Mouse (Mus musculus) hindbrain, embryonic 16.5 days (tissue): ENCODE measurements around the gene Nfia. TPM values are rescaled to one million over a fixed set of nuclear protein-coding genes. Genes with fewer than 3 reads are reported as not detected.

ENCODE experiments used
- ATAC-seq: fragments of 200-750 bp; cut with Nextera tagmentation; 2 replicates; pipeline ENCODE4 v1.8.0; 2017; ENCODE audit warnings: moderate TSS enrichment, moderate library complexity
- H3K27ac ChIP-seq: fragments of 300-500 bp; sonication (generic); 2 replicates; pipeline ENCODE4 v1.5.1; 2014; ENCODE audit warnings: low read depth, mild to moderate bottlenecking, control low read depth, low read length, moderate library complexity
- H3K27me3 ChIP-seq: fragments of 300-500 bp; sonication (generic); replicated peaks from 2 replicates; pipeline ENCODE4 v1.6.1; 2014; ENCODE audit warnings: low read length; ENCODE audit not compliant: control insufficient read depth, insufficient read depth
- H3K36me3 ChIP-seq: fragments of 300-500 bp; sonication (generic); 2 replicates; pipeline ENCODE4 v1.6.1; 2014; ENCODE audit warnings: mild to moderate bottlenecking, low read length, moderate library complexity, mixed read lengths; ENCODE audit not compliant: control insufficient read depth, insufficient read depth
- H3K4me1 ChIP-seq: fragments of 300-500 bp; sonication (generic); 2 replicates; pipeline ENCODE4 v1.6.1; 2014; ENCODE audit warnings: low read depth, low read length; ENCODE audit not compliant: control insufficient read depth, insufficient read depth
- H3K4me2 ChIP-seq: fragments of 300-500 bp; sonication (generic); 2 replicates; pipeline ENCODE4 v1.6.1; 2014; ENCODE audit warnings: mild to moderate bottlenecking, low read length, control low read depth, moderate library complexity
- H3K4me3 ChIP-seq: fragments of 300-500 bp; sonication (generic); 2 replicates; pipeline ENCODE4 v1.5.1; 2014; ENCODE audit warnings: mild to moderate bottlenecking, low read length, control low read depth, moderate library complexity
- H3K9ac ChIP-seq: fragments of 300-500 bp; sonication (generic); 2 replicates; pipeline ENCODE4 v1.6.1; 2014; ENCODE audit warnings: low read depth, mild to moderate bottlenecking, control low read depth, low read length, moderate library complexity
- H3K9me3 ChIP-seq: fragments of 300-500 bp; sonication (generic); 2 replicates; pipeline ENCODE4 v1.6.1; 2014; ENCODE audit warnings: mild to moderate bottlenecking, low read length, moderate library complexity; ENCODE audit not compliant: control insufficient read depth
- WGBS: fragments of 180-500 bp; shearing (Covaris S2); extraction: QIAGEN DNeasy Blood & Tissue Kit; methylation state at CpG from one replicate; pipeline ENCODE4 v1.1.7; 2014; 5-methylcytosine and 5-hydroxymethylcytosine counted together
- polyA plus RNA-seq: library from polyadenylated mRNA; unstranded; fragments of >200 nt; fragmentation: Nextera tagmentation; extraction: Ambion mirVana; gene quantifications from 2 replicates; pipeline ENCODE4 v1.2.1, GENCODE M21; 2015

Gene Nfia
- polyA plus RNA-seq, 1 experiment from 2014 or later, result 38.4 TPM

DNA sequence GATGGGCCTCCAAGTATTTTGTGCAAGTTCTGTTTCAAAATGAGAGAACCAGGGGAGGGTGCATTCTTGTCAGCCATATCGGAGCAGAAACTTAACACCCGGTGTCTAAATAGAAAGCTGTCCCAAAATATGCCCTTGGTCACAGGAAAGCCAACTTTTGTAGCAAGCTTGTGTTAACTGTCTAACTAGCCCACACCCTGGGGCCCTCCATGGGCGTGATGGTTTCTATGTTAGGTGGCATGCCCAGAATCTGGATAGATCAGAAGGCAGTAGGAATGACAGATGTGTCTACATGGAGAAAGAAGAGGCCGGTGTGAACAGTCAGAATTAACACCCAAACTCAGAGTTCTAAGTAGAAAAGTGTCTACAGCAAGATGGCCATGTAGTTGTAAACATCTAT is 282.5 kb downstream of the Nfia start:
- H3K4me1 ChIP-seq, result peaks cover 4% of the 10 kb centered on the region
- no peaks in the 10 kb centered on the region for H3K27me3 ChIP-seq
- H3K27ac ChIP-seq, result no peak overlapping the region
- no peak overlapping the region for H3K4me3 ChIP-seq
- no peaks in the 10 kb centered on the region; the same call in 1 of the 2 replicates for H3K9me3 ChIP-seq
- no peaks in the 10 kb centered on the region for H3K36me3 ChIP-seq
- H3K4me2 ChIP-seq, result no peak overlapping the region
- 91% methylated on average over 4 of the region's 4 CpGs for WGBS
- H3K9ac ChIP-seq, result no peak overlapping the region
- no peak for ATAC-seq

DNA sequence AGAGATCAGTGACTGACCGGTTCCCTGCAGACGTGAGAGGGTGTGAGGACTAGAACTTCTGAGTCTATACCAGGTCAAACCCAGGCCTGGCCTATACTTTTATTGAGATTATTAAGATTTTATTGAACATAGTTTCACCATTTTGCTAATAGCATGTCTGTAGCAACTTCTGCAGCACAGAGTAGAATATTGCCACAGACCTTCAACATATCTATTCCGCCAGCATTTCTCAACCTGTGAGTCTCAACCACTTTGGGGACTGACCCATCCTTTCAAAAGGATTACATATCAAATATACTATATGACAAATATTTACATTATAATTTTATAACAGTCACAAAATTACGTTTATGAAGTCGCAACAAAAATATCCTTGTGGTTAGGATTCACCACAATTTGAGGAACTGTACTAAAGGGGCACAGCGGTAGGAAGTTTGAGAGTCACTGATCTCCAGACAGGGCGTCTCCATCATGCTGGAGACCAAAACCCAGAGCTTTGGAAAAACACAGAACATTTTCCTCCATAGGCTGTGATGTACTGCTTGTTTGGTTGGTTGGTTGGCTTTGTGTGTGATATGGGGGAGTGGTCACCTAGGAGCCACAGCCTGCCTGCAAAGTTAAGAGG is 284.0 kb downstream of the Nfia start:
- H3K36me3 ChIP-seq, result no peaks in the 10 kb centered on the region
- no peak for ATAC-seq
- H3K9ac ChIP-seq, result no peak overlapping the region
- H3K4me2 ChIP-seq, result no peak overlapping the region
- H3K27ac ChIP-seq, result no peak overlapping the region
- 90% methylated on average over 7 of the region's 7 CpGs for WGBS
- no peaks in the 10 kb centered on the region for H3K27me3 ChIP-seq
- no peaks in the 10 kb centered on the region for H3K4me1 ChIP-seq
- H3K9me3 ChIP-seq, result no peaks in the 10 kb centered on the region; the same call in 1 of the 2 replicates
- H3K4me3 ChIP-seq, result no peak overlapping the region

DNA sequence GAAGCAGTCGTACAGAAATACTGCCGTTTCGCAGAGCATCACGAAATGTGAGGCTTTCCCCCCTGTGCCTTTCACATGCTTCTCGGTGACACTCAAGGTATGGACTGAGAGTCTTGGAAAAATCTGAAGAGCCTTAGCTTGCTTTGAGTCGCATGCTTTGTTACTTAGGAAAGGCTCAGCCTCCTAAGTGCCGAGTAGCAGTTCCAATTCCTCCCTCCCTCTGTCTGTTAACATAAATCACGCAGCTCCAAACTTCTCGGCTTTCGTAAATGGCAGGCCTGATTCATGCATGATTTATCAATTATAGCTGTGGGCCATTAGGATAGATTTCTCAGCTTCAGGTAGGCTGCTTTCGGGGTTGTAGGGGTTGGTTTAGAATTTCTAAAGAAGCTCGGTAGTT is 284.7 kb downstream of the Nfia start:
- Histone ChIP-seq H3K4me2 (no peak overlapping the region), H3K9ac (no peak overlapping the region), H3K4me1 (no peaks in the 10 kb centered on the region), H3K27ac (no peak overlapping the region), H3K27me3 (no peaks in the 10 kb centered on the region), H3K4me3 (no peak overlapping the region), H3K36me3 (no peaks in the 10 kb centered on the region), H3K9me3 (no peaks in the 10 kb centered on the region; the same call in 1 of the 2 replicates)
- 76% methylated on average over 12 of the region's 12 CpGs for WGBS
- ATAC-seq, result no peak

DNA sequence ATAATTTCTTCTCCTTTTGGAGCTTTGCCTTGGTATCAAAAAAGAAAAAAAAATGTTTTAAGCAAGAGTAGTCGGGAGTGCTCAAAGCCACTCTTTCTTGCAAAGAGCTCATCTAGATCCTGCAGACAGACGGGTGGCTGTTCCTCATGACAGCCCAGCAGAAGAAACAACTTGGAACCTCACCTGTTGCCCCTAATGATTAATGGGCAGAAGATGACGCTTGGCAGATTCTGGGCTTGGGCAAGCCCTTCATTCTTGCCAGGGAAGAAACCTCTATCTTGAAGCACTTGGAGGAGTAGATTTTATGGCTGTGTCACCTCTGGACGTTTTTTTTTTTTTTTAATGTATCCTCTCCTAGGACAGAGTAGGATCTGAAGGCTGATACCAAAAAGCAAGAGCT is 285.2 kb downstream of the Nfia start:
- Histone ChIP-seq H3K4me2 (no peak overlapping the region), H3K9ac (no peak overlapping the region), H3K27me3 (no peaks in the 10 kb centered on the region), H3K36me3 (no peaks in the 10 kb centered on the region), H3K9me3 (no peaks in the 10 kb centered on the region; the same call in 1 of the 2 replicates), H3K4me3 (no peak overlapping the region), H3K27ac (no peak overlapping the region), H3K4me1 (no peaks in the 10 kb centered on the region)
- 73% methylated on average over 4 of the region's 4 CpGs for WGBS
- ATAC-seq, result no peak

DNA sequence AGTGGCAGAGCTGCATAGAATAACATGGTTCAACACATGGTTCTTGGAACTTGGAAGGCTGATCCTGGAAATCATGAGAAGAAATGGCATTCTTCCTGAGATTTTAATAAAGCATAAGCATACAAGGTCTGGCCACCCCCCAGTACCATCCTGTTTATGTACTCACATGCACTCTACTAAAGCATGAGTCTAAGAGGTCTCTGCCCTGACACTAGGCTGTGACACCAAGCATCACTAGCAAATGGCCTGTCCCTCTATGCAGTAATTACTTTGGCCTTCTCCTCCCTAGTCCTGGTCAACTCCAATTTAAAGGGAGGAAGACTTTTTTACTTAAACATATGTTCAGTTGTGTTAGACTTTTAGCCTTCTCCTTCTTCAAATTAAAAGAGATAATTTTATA is 285.6 kb downstream of the Nfia start:
- H3K4me1 ChIP-seq, result no peaks in the 10 kb centered on the region
- no peak overlapping the region for H3K27ac ChIP-seq
- no peak for ATAC-seq
- H3K4me3 ChIP-seq, result no peak overlapping the region
- H3K9ac ChIP-seq, result no peak overlapping the region
- no peaks in the 10 kb centered on the region; the same call in 1 of the 2 replicates for H3K9me3 ChIP-seq
- H3K36me3 ChIP-seq, result no peaks in the 10 kb centered on the region
- no peaks in the 10 kb centered on the region for H3K27me3 ChIP-seq
- no peak overlapping the region for H3K4me2 ChIP-seq

DNA sequence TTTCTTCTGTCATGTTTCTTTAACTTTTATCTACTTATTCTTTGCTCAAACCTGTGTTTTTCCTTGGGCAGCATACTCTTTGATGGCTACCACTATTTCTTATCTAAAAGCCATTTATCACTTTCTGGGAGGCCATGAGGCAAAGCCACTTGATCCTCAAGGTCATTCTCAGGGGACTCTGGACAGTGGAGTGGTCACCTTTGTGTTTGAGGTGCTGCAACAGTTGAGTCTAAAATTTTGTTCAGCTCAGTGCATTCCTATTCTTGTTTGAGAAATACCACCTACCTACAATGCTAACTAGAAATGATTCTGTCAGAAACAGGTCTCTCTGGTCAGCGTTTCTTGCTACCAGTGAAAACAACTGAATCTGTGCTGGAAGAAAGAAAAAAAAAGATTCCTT is 288.1 kb downstream of the Nfia start:
- no peak overlapping the region for H3K27ac ChIP-seq
- no peak overlapping the region for H3K4me2 ChIP-seq
- H3K4me1 ChIP-seq, result no peaks in the 10 kb centered on the region
- H3K4me3 ChIP-seq, result no peak overlapping the region
- no peak for ATAC-seq
- no peaks in the 10 kb centered on the region for H3K36me3 ChIP-seq
- no peaks in the 10 kb centered on the region for H3K27me3 ChIP-seq
- 50% methylated on average over 1 of the region's 1 CpGs for WGBS
- H3K9me3 ChIP-seq, result no peaks in the 10 kb centered on the region
- no peak overlapping the region for H3K9ac ChIP-seq

DNA sequence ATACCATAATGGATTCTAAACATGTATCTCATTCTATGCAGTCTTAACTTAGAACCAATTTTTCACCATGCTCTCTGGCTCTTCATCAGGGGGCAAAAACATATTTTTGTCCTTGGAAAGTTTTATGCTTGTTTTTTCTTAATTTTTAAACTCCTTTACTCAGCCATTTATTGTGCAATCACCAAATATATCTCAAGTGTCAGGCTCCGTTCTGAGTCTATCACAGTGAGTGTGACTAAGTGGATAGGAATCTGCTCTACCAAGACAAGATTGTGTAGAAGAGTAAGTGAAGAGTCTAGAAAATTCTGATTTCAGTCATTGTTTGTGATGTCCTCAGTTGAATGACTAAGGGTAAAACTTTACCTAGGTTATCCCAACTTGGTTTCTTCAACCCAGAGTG is 288.6 kb downstream of the Nfia start:
- H3K9ac ChIP-seq, result no peak overlapping the region
- no peak overlapping the region for H3K27ac ChIP-seq
- H3K4me3 ChIP-seq, result no peak overlapping the region
- no peak for ATAC-seq
- H3K27me3 ChIP-seq, result no peaks in the 10 kb centered on the region
- no peaks in the 10 kb centered on the region for H3K4me1 ChIP-seq
- H3K4me2 ChIP-seq, result no peak overlapping the region
- no peaks in the 10 kb centered on the region for H3K36me3 ChIP-seq
- H3K9me3 ChIP-seq, result no peaks in the 10 kb centered on the region
- WGBS, result 85% methylated on average over 1 of the region's 1 CpGs

DNA sequence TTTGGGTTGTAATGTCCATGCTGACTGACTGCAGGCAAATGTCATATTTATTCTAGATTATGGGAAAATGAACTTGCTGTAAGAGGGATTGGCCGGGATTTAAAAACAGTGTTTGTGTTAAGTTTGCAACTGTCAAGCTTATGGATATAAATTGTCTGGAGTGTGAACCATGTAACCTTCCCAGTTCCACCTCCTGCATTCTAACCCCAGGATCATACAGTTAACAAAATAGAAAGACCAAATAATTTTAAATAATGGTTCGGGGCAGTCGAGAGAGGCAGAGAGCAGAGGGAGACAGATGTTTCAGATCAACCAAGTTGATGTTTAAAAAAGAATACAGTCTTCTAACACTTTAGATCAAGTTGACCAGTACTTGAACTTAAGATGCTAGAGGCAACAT is 290.7 kb downstream of the Nfia start:
- Histone ChIP-seq H3K4me2 (no peak overlapping the region), H3K27me3 (no peaks in the 10 kb centered on the region), H3K27ac (no peak overlapping the region), H3K4me1 (no peaks in the 10 kb centered on the region), H3K9me3 (no peaks in the 10 kb centered on the region), H3K36me3 (no peaks in the 10 kb centered on the region), H3K9ac (no peak overlapping the region), H3K4me3 (no peak overlapping the region)
- ATAC-seq, result no peak
- 86% methylated on average over 3 of the region's 3 CpGs for WGBS

DNA sequence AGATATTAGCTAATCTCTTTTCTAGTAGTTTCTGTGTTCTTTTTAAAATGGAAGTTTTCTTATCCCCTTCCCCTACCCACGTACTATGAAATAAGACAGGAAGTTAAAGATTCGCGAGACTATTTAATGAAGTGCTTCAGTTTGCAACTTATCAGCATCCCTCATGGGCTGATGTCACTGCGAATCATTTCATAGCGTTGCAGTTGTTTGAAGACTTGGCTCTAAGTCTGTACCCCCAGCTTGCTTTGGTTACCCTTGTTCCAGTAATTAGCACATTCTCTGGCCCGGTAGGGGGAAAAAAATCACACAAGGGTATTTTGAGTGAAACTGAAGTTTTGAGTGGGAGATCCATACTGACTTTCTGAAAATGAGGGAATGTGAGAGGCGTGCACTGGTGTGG is 303.6 kb downstream of the Nfia start:
- Histone ChIP-seq H3K4me1 (no peaks in the 10 kb centered on the region), H3K9ac (no peak overlapping the region), H3K4me3 (no peak overlapping the region), H3K27me3 (no peaks in the 10 kb centered on the region), H3K4me2 (no peak overlapping the region), H3K27ac (no peak overlapping the region), H3K36me3 (no peaks in the 10 kb centered on the region), H3K9me3 (no peaks in the 10 kb centered on the region)
- 86% methylated on average over 7 of the region's 7 CpGs for WGBS
- ATAC-seq, result no peak

DNA sequence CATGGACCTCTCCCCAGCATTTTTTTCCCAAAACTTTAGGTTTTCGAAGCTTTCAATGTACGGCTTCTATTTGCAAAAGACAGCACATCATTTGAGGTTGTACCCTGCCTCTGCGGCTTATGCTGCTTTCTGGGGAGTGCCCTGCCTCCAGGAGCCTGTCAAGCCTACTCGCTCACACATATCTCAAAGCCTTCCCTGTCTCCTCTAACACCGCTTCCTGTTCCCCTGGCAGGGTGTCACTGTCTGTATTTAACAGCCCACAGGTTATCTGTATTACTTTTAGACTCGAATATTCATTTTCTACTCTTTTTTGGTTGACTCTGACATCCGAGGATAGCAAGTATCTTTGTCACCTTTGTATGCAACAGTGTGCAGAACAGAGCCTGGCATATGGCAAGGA is 304.1 kb downstream of the Nfia start:
- no peaks in the 10 kb centered on the region for H3K4me1 ChIP-seq
- no peaks in the 10 kb centered on the region for H3K9me3 ChIP-seq
- no peak overlapping the region for H3K27ac ChIP-seq
- H3K27me3 ChIP-seq, result no peaks in the 10 kb centered on the region
- H3K4me3 ChIP-seq, result no peak overlapping the region
- no peak overlapping the region for H3K4me2 ChIP-seq
- no peak overlapping the region for H3K9ac ChIP-seq
- 91% methylated on average over 7 of the region's 7 CpGs for WGBS
- no peaks in the 10 kb centered on the region for H3K36me3 ChIP-seq
- ATAC-seq, result no peak
